Mouse (Mus musculus) liver, embryonic 15.5 days (tissue): Measurements from ENCODE around the gene Pard3. TPM values are rescaled to one million over a fixed set of nuclear protein-coding genes. Genes with fewer than 3 reads are reported as not detected.
A peak's percentile ranks its signal among the peaks of the same experiment; 100 is the strongest.

Source experiments
- ATAC-seq: fragments of 200-750 bp; cut with Nextera tagmentation; 2 replicates; pipeline ENCODE4 v1.8.0; 2017; ENCODE audit warnings: moderate number of reproducible peaks, mild to moderate bottlenecking, moderate library complexity; ENCODE audit not compliant: insufficient read depth
- H3K27ac ChIP-seq: fragments of 300-500 bp; sonication (generic); replicated peaks from 2 replicates; pipeline ENCODE4 v1.5.1; 2015; ENCODE audit warnings: mild to moderate bottlenecking, inconsistent platforms
- H3K27me3 ChIP-seq: fragments of 300-500 bp; sonication (generic); 2 replicates; pipeline ENCODE4 v1.6.1; 2015; ENCODE audit warnings: mild to moderate bottlenecking, inconsistent platforms
- H3K36me3 ChIP-seq: fragments of 300-500 bp; sonication (generic); replicated peaks from 2 replicates; pipeline ENCODE4 v1.6.1; 2015; ENCODE audit warnings: moderate library complexity, mild to moderate bottlenecking, inconsistent platforms
- H3K4me1 ChIP-seq: fragments of 300-500 bp; sonication (generic); replicated peaks from 2 replicates; pipeline ENCODE4 v1.6.1; 2015; ENCODE audit warnings: inconsistent platforms
- H3K4me2 ChIP-seq: fragments of 300-500 bp; sonication (generic); 2 replicates; pipeline ENCODE4 v1.6.1; 2015; ENCODE audit warnings: moderate library complexity, mild to moderate bottlenecking, inconsistent platforms
- H3K4me3 ChIP-seq: fragments of 300-500 bp; sonication (generic); replicated peaks from 2 replicates; pipeline ENCODE4 v1.5.1; 2015; ENCODE audit warnings: mild to moderate bottlenecking, inconsistent platforms
- H3K9ac ChIP-seq: fragments of 300-500 bp; sonication (generic); 2 replicates; pipeline ENCODE4 v1.6.1; 2015; ENCODE audit warnings: moderate library complexity, mild to moderate bottlenecking, inconsistent platforms
- H3K9me3 ChIP-seq: fragments of 300-500 bp; sonication (generic); replicated peaks from 2 replicates; pipeline ENCODE4 v1.6.1; 2016; ENCODE audit warnings: inconsistent platforms
- WGBS: fragments of 180-500 bp; shearing (Covaris S2); methylation state at CpG from one replicate; pipeline ENCODE4 v1.1.7; 2015; ENCODE audit warnings: mixed read lengths; ENCODE audit not compliant: insufficient replicate concordance; 5-methylcytosine and 5-hydroxymethylcytosine counted together
- polyA plus RNA-seq: library from polyadenylated mRNA; unstranded; fragments of >200 nt; fragmentation: Nextera tagmentation; extraction: Ambion mirVana; gene quantifications from 2 replicates; pipeline ENCODE4 v1.2.1, GENCODE M21; 2015

Pard3 gene
- polyA plus RNA-seq, 1 experiment from 2014 or later, result 6.3 TPM

- H3K27me3 ChIP-seq, result no peaks in the 10 kb centered on the region
Measured at GRCm38 (mm10) chr8:127196505-127197265, 133.0 kb downstream of the Pard3 start.

GRCm38 (mm10) chr8:127207455-127207854 lies 143.8 kb downstream of the Pard3 start:
- Histone ChIP-seq H3K27me3 (no peaks in the 10 kb centered on the region), H3K27ac (no peak overlapping the region), H3K9ac (no peak overlapping the region), H3K4me3 (no peak overlapping the region), H3K36me3 (no peaks in the 10 kb centered on the region), H3K4me1 (no peaks in the 10 kb centered on the region), H3K9me3 (no peaks in the 10 kb centered on the region), H3K4me2 (no peak overlapping the region)
- no peak for ATAC-seq
- 38% methylated on average over 4 of the region's 4 CpGs for WGBS

More at GRCm38 (mm10) chr8:127196505-127197265, 133.0 kb downstream of the Pard3 start:
- 64% methylated on average over 13 of the region's 13 CpGs for WGBS
- no peak overlapping the region for H3K27ac ChIP-seq
- H3K9ac ChIP-seq, result no peak overlapping the region
- H3K36me3 ChIP-seq, result no peaks in the 10 kb centered on the region
- peak; percentile 64 for ATAC-seq
- H3K4me3 ChIP-seq, result no peak overlapping the region
- H3K4me1 ChIP-seq, result peaks cover 15% of the 10 kb centered on the region; the same call in 1 of the 2 replicates
- H3K4me2 ChIP-seq, result no peak overlapping the region
- H3K9me3 ChIP-seq, result no peaks in the 10 kb centered on the region

- 71% methylated on average over 4 of the region's 4 CpGs for WGBS
- ATAC-seq, result no peak
Measured at GRCm38 (mm10) chr8:127210621-127211020, 146.9 kb downstream of the Pard3 start.

GRCm38 (mm10) chr8:127214338-127214737 lies 150.6 kb downstream of the Pard3 start:
- H3K4me1 ChIP-seq, result no peaks in the 10 kb centered on the region
- no peaks in the 10 kb centered on the region for H3K27me3 ChIP-seq
- no peak overlapping the region for H3K9ac ChIP-seq
- H3K9me3 ChIP-seq, result no peaks in the 10 kb centered on the region
- ATAC-seq, result no peak
- no peak overlapping the region for H3K4me2 ChIP-seq
- WGBS, result 63% methylated on average over 8 of the region's 8 CpGs
- H3K4me3 ChIP-seq, result no peak overlapping the region
- H3K27ac ChIP-seq, result no peak overlapping the region
- H3K36me3 ChIP-seq, result no peaks in the 10 kb centered on the region

More at GRCm38 (mm10) chr8:127210621-127211020, 146.9 kb downstream of the Pard3 start:
- H3K4me1 ChIP-seq, result no peaks in the 10 kb centered on the region
- H3K36me3 ChIP-seq, result no peaks in the 10 kb centered on the region
- no peaks in the 10 kb centered on the region for H3K9me3 ChIP-seq
- H3K27me3 ChIP-seq, result no peaks in the 10 kb centered on the region
- no peak overlapping the region for H3K9ac ChIP-seq
- no peak overlapping the region for H3K27ac ChIP-seq
- no peak overlapping the region for H3K4me3 ChIP-seq
- no peak overlapping the region for H3K4me2 ChIP-seq

- Histone ChIP-seq H3K4me3 (no peak overlapping the region), H3K4me1 (no peaks in the 10 kb centered on the region), H3K9me3 (no peaks in the 10 kb centered on the region), H3K27ac (no peak overlapping the region), H3K4me2 (no peak overlapping the region), H3K27me3 (no peaks in the 10 kb centered on the region), H3K36me3 (no peaks in the 10 kb centered on the region), H3K9ac (no peak overlapping the region)
- ATAC-seq, result no peak
- WGBS, result 71% methylated on average over 4 of the region's 4 CpGs
Measured at GRCm38 (mm10) chr8:127214748-127215433, 151.2 kb downstream of the Pard3 start.

GRCm38 (mm10) chr8:127220206-127220605 lies 156.5 kb downstream of the Pard3 start:
- Histone ChIP-seq H3K9ac (no peak overlapping the region), H3K4me1 (no peaks in the 10 kb centered on the region), H3K27ac (no peak overlapping the region), H3K4me3 (no peak overlapping the region), H3K4me2 (no peak overlapping the region), H3K27me3 (no peaks in the 10 kb centered on the region), H3K9me3 (no peaks in the 10 kb centered on the region), H3K36me3 (no peaks in the 10 kb centered on the region)
- ATAC-seq, result no peak
- WGBS, result 59% methylated on average over 5 of the region's 5 CpGs

GRCm38 (mm10) chr8:127220615-127221014 lies 156.9 kb downstream of the Pard3 start:
- no peak overlapping the region for H3K4me2 ChIP-seq

GRCm38 (mm10) chr8:127222361-127222760 lies 158.7 kb downstream of the Pard3 start:
- WGBS, result 78% methylated on average over 3 of the region's 3 CpGs

More at GRCm38 (mm10) chr8:127220615-127221014, 156.9 kb downstream of the Pard3 start:
- no peaks in the 10 kb centered on the region for H3K9me3 ChIP-seq
- WGBS, result 63% methylated on average over 7 of the region's 7 CpGs
- no peak overlapping the region for H3K4me3 ChIP-seq
- no peaks in the 10 kb centered on the region for H3K27me3 ChIP-seq
- no peak overlapping the region for H3K9ac ChIP-seq
- H3K27ac ChIP-seq, result no peak overlapping the region
- no peaks in the 10 kb centered on the region for H3K36me3 ChIP-seq
- no peak for ATAC-seq
- no peaks in the 10 kb centered on the region for H3K4me1 ChIP-seq

GRCm38 (mm10) chr8:127226996-127227395 lies 163.3 kb downstream of the Pard3 start:
- 52% methylated on average over 1 of the region's 1 CpGs for WGBS
- H3K36me3 ChIP-seq, result no peaks in the 10 kb centered on the region
- no peaks in the 10 kb centered on the region for H3K9me3 ChIP-seq
- 0 out of 2 replicates have a peak, but pooled peaks cover 7% of the 10 kb centered on the region for H3K4me1 ChIP-seq
- no peak overlapping the region for H3K4me3 ChIP-seq
- no peaks in the 10 kb centered on the region for H3K27me3 ChIP-seq
- no peak for ATAC-seq
- H3K9ac ChIP-seq, result no peak overlapping the region
- no peak overlapping the region for H3K27ac ChIP-seq
- no peak overlapping the region for H3K4me2 ChIP-seq

More at GRCm38 (mm10) chr8:127222361-127222760, 158.7 kb downstream of the Pard3 start:
- Histone ChIP-seq H3K4me3 (no peak overlapping the region), H3K27me3 (no peaks in the 10 kb centered on the region), H3K9ac (no peak overlapping the region), H3K9me3 (no peaks in the 10 kb centered on the region), H3K4me1 (no peaks in the 10 kb centered on the region), H3K27ac (no peak overlapping the region), H3K36me3 (no peaks in the 10 kb centered on the region), H3K4me2 (no peak overlapping the region)
- ATAC-seq, result no peak

- Histone ChIP-seq H3K9me3 (no peaks in the 10 kb centered on the region), H3K4me2 (no peak overlapping the region), H3K9ac (no peak overlapping the region), H3K27ac (no peak overlapping the region), H3K4me1 (0 out of 2 replicates have a peak, but pooled peaks cover 7% of the 10 kb centered on the region), H3K27me3 (no peaks in the 10 kb centered on the region), H3K36me3 (no peaks in the 10 kb centered on the region), H3K4me3 (no peak overlapping the region)
- WGBS, result 59% methylated on average over 4 of the region's 4 CpGs
- no peak for ATAC-seq
Measured at GRCm38 (mm10) chr8:127227407-127227806, 163.7 kb downstream of the Pard3 start.
